Mouse (Mus musculus) hindbrain, embryonic 16.5 days (tissue): Measurements from ENCODE around the gene Pdcd11. TPM values are rescaled to one million over a fixed set of nuclear protein-coding genes. Genes with fewer than 3 reads are reported as not detected.

Source experiments
- ATAC-seq: fragments of 200-750 bp; cut with Nextera tagmentation; 2 replicates; pipeline ENCODE4 v1.8.0; 2017; ENCODE audit warnings: moderate TSS enrichment, moderate library complexity
- H3K27ac ChIP-seq: fragments of 300-500 bp; sonication (generic); 2 replicates; pipeline ENCODE4 v1.5.1; 2014; ENCODE audit warnings: low read depth, mild to moderate bottlenecking, control low read depth, low read length, moderate library complexity
- H3K27me3 ChIP-seq: fragments of 300-500 bp; sonication (generic); replicated peaks from 2 replicates; pipeline ENCODE4 v1.6.1; 2014; ENCODE audit warnings: low read length; ENCODE audit not compliant: control insufficient read depth, insufficient read depth
- H3K36me3 ChIP-seq: fragments of 300-500 bp; sonication (generic); 2 replicates; pipeline ENCODE4 v1.6.1; 2014; ENCODE audit warnings: mild to moderate bottlenecking, low read length, moderate library complexity, mixed read lengths; ENCODE audit not compliant: control insufficient read depth, insufficient read depth
- H3K4me1 ChIP-seq: fragments of 300-500 bp; sonication (generic); 2 replicates; pipeline ENCODE4 v1.6.1; 2014; ENCODE audit warnings: low read depth, low read length; ENCODE audit not compliant: control insufficient read depth, insufficient read depth
- H3K4me2 ChIP-seq: fragments of 300-500 bp; sonication (generic); 2 replicates; pipeline ENCODE4 v1.6.1; 2014; ENCODE audit warnings: mild to moderate bottlenecking, low read length, control low read depth, moderate library complexity
- H3K4me3 ChIP-seq: fragments of 300-500 bp; sonication (generic); 2 replicates; pipeline ENCODE4 v1.5.1; 2014; ENCODE audit warnings: mild to moderate bottlenecking, low read length, control low read depth, moderate library complexity
- H3K9ac ChIP-seq: fragments of 300-500 bp; sonication (generic); 2 replicates; pipeline ENCODE4 v1.6.1; 2014; ENCODE audit warnings: low read depth, mild to moderate bottlenecking, control low read depth, low read length, moderate library complexity
- H3K9me3 ChIP-seq: fragments of 300-500 bp; sonication (generic); 2 replicates; pipeline ENCODE4 v1.6.1; 2014; ENCODE audit warnings: mild to moderate bottlenecking, low read length, moderate library complexity; ENCODE audit not compliant: control insufficient read depth
- WGBS: fragments of 180-500 bp; shearing (Covaris S2); extraction: QIAGEN DNeasy Blood & Tissue Kit; methylation state at CpG from one replicate; pipeline ENCODE4 v1.1.7; 2014; 5-methylcytosine and 5-hydroxymethylcytosine counted together
- polyA plus RNA-seq: library from polyadenylated mRNA; unstranded; fragments of >200 nt; fragmentation: Nextera tagmentation; extraction: Ambion mirVana; gene quantifications from 2 replicates; pipeline ENCODE4 v1.2.1, GENCODE M21; 2015

The Pdcd11 gene
- polyA plus RNA-seq, 1 experiment from 2014 or later, result 4.4 TPM

DNA sequence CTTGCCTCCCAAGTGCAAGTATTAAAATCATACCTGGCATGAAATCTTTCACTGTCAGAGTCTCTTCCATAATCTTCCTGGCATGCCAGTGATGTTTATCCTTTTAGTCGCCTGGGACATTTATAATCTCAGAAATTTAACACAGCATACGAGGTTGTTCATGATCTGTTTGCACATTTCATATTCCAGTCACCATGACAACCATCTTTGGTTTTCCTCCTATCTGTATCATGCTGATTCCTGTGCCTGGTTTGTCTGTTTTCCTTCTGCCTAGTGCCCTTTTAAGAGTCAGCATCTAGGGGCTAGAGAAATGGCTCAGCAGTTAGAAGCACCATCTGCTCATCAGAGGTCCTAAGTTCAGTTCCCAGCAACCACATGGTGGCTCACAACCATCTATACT lies 28.1 kb downstream of the Pdcd11 start:
- no peak for ATAC-seq
- Histone ChIP-seq H3K9me3 (no peaks in the 10 kb centered on the region), H3K9ac (no peak overlapping the region), H3K4me1 (no peaks in the 10 kb centered on the region), H3K4me3 (no peak overlapping the region), H3K36me3 (peaks cover 39% of the 10 kb centered on the region), H3K4me2 (no peak overlapping the region), H3K27me3 (no peaks in the 10 kb centered on the region), H3K27ac (no peak overlapping the region)
- 88% methylated on average over 2 of the region's 2 CpGs for WGBS

DNA sequence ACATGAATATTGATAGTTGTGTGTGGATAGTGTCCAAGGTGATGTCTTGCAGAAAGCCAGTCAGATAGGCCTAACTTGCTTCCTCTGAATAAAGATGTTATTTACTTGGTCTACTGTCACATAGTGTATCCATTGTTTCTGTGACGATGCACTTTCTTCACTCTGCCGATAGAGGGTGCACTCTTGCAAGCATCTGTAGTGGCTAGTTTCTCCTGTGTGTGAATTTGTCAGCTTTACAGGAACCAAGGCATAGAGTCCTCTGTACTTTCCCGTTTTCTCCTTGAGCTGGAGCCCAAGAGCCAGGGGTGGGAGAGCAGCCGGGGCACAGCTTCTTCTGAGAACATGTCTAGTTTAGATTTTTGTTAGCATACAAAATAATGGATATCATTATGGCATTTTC lies 30.5 kb downstream of the Pdcd11 start:
- WGBS, result 42% methylated on average over 4 of the region's 4 CpGs

GRCm38 (mm10) chr19:47122802-47123201 lies 32.2 kb downstream of the Pdcd11 start:
- WGBS, result 30% methylated on average over 2 of the region's 2 CpGs
- no peaks in the 10 kb centered on the region for H3K27me3 ChIP-seq
- no peak for ATAC-seq

More for the DNA sequence above, 30.5 kb downstream of the Pdcd11 start:
- Histone ChIP-seq H3K4me2 (no peak overlapping the region), H3K27ac (no peak overlapping the region), H3K9ac (no peak overlapping the region), H3K4me3 (no peak overlapping the region), H3K27me3 (no peaks in the 10 kb centered on the region), H3K4me1 (no peaks in the 10 kb centered on the region), H3K36me3 (peaks cover 36% of the 10 kb centered on the region), H3K9me3 (no peaks in the 10 kb centered on the region)
- ATAC-seq, result no peak

DNA sequence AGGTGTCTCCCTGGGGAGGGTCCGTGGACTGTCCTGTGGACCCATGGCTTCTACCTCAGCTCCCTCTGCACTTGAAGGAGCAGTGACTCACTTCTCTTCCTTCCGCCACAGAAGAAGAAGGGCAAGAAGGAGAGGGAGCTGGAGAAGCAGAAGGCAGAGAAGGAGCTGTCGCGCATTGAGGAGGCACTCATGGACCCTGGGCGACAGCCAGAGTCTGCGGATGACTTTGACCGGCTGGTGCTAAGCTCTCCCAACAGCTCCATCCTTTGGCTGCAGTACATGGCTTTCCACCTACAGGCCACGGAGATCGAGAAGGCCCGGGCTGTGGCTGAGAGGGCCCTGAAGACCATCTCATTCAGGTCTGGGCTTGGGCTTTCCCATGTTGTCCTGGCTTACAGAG lies 37.6 kb downstream of the Pdcd11 start:
- no peaks in the 10 kb centered on the region for H3K27me3 ChIP-seq
- no peaks in the 10 kb centered on the region for H3K4me1 ChIP-seq
- H3K9me3 ChIP-seq, result no peaks in the 10 kb centered on the region
- no peak for ATAC-seq
- 98% methylated on average over 10 of the region's 10 CpGs for WGBS
- H3K36me3 ChIP-seq, result peaks cover 48% of the 10 kb centered on the region
- no peak overlapping the region for H3K4me3 ChIP-seq
- H3K27ac ChIP-seq, result no peak overlapping the region
- no peak overlapping the region for H3K9ac ChIP-seq
- H3K4me2 ChIP-seq, result no peak overlapping the region

More at GRCm38 (mm10) chr19:47122802-47123201, 32.2 kb downstream of the Pdcd11 start:
- Histone ChIP-seq H3K4me3 (no peak overlapping the region), H3K4me2 (no peak overlapping the region), H3K4me1 (no peaks in the 10 kb centered on the region), H3K9ac (no peak overlapping the region), H3K27ac (no peak overlapping the region), H3K9me3 (no peaks in the 10 kb centered on the region), H3K36me3 (peaks cover 37% of the 10 kb centered on the region)

- Histone ChIP-seq H3K9me3 (no peaks in the 10 kb centered on the region), H3K9ac (no peak overlapping the region), H3K4me2 (no peak overlapping the region), H3K36me3 (peaks cover 48% of the 10 kb centered on the region), H3K27me3 (no peaks in the 10 kb centered on the region), H3K27ac (no peak overlapping the region), H3K4me1 (no peaks in the 10 kb centered on the region), H3K4me3 (no peak overlapping the region)
- ATAC-seq, result no peak
- 92% methylated on average over 11 of the region's 11 CpGs for WGBS
These were observed 38.3 kb downstream of the Pdcd11 start for GRCm38 (mm10) chr19:47128835-47129234.

GRCm38 (mm10) chr19:47130551-47131125 lies 40.1 kb downstream of the Pdcd11 start:
- WGBS, result 96% methylated on average over 15 of the region's 15 CpGs
- peaks cover 37% of the 10 kb centered on the region for H3K36me3 ChIP-seq
- no peak overlapping the region for H3K4me2 ChIP-seq
- H3K27me3 ChIP-seq, result no peaks in the 10 kb centered on the region
- H3K4me3 ChIP-seq, result no peak overlapping the region
- no peaks in the 10 kb centered on the region for H3K9me3 ChIP-seq
- no peak for ATAC-seq
- H3K9ac ChIP-seq, result no peak overlapping the region
- no peak overlapping the region for H3K27ac ChIP-seq
- no peaks in the 10 kb centered on the region for H3K4me1 ChIP-seq

DNA sequence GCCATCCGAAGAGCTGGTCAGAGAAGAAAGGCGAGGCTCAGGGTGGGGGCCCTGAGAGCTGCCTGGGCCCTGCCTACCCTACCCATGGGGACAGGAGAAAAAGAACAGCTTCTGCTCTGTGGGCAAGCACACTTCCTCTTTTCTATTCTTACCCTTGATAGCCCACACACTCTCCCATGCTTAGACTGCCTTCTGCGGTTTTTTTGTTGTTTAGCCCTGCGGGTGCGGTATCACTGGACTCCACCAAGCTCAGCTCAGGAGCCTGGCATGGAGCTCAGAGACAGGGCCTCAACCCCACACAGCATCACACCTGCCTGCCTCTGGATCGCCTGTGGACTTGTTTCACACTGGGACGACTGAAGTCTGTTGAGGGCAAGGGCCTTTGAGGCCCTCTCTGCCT lies 42.6 kb downstream of the Pdcd11 start:
- Histone ChIP-seq H3K4me2 (no peak overlapping the region), H3K27ac (no peak overlapping the region), H3K9me3 (no peaks in the 10 kb centered on the region), H3K4me3 (no peak overlapping the region), H3K9ac (no peak overlapping the region), H3K36me3 (peaks cover 25% of the 10 kb centered on the region), H3K27me3 (no peaks in the 10 kb centered on the region), H3K4me1 (peaks cover 10% of the 10 kb centered on the region)
- 91% methylated on average over 7 of the region's 7 CpGs for WGBS
- no peak for ATAC-seq

DNA sequence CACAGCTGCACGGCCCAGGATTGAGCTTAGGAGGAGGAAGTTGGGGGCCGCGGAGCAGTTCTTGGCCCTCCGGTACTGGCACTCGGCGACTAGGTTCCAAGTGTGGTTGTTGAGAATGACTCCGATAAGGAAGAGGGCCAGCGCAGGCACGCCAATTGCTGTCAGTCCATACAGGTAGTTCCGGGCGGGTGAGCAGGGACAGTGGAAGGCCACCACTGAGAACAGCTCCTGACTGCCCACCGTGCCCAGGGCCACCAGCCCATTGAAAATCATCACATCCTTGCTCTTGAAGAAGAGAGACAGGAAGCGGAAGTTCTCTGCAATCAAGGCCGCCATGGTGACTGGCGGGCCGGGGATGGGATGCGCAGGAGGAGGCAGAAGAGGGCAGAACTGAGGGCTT lies 45.0 kb downstream of the Pdcd11 start:
- H3K9ac ChIP-seq, result no peak overlapping the region
- peaks cover 10% of the 10 kb centered on the region for H3K4me1 ChIP-seq
- H3K27ac ChIP-seq, result no peak overlapping the region
- no peaks in the 10 kb centered on the region for H3K27me3 ChIP-seq
- peaks cover 6% of the 10 kb centered on the region for H3K36me3 ChIP-seq
- WGBS, result 94% methylated on average over 17 of the region's 17 CpGs
- H3K9me3 ChIP-seq, result no peaks in the 10 kb centered on the region
- no peak overlapping the region for H3K4me2 ChIP-seq
- ATAC-seq, result no peak
- H3K4me3 ChIP-seq, result no peak overlapping the region

DNA sequence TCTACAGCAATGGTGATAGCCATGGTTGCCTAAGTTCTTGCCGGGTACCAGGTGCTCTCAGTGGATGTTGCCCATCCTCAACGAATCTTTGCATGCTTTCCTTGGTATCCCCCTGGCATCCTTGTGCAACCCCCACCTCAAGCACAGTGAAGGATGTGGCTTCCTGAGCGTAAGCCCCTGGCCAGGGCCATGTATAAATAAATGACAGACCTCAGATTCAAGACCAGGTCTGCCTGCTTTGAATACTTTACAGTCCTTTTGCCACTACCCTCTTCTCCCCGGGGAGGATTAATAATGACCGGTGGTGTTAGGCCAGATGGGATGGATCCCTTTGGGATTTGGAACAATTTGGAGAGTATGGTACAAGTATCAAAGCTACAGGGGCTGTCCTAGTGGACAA lies 45.6 kb downstream of the Pdcd11 start:
- Histone ChIP-seq H3K36me3 (peaks cover 4% of the 10 kb centered on the region), H3K4me3 (no peak overlapping the region), H3K9ac (no peak overlapping the region), H3K27me3 (no peaks in the 10 kb centered on the region), H3K27ac (no peak overlapping the region), H3K9me3 (no peaks in the 10 kb centered on the region), H3K4me1 (peaks cover 10% of the 10 kb centered on the region), H3K4me2 (no peak overlapping the region)
- ATAC-seq, result no peak
- WGBS, result 91% methylated on average over 5 of the region's 5 CpGs
